Mouse (Mus musculus) megakaryocyte, adult 5-6 weeks (primary cell): ENCODE measurements around the gene Galnt11. TPM values are rescaled to one million over a fixed set of nuclear protein-coding genes. Genes with fewer than 3 reads are reported as not detected.
"Not testable (repeated sequence)": the region's sequence is repeated elsewhere in the genome, so short reads cannot be mapped to it uniquely, and the experiment has no call there.

Source experiments
- ATAC-seq: 2 replicates; pipeline ENCODE4 v1.8.0; 2016; ENCODE audit warnings: mild to moderate bottlenecking, inconsistent platforms; ENCODE audit not compliant: poor library complexity, severe bottlenecking
- total RNA-seq, 2 experiments: library from RNA; stranded (forward) in 1 of 2; stranded (reverse) in 1 of 2; fragments of 153-499, 151-499 nt in 1 of 2; fragments of 221-1000, 200-1000 nt in 1 of 2; gene quantifications; 2 replicates each; pipeline versions ENCODE4 v1.2.3 to v1.2.4; 2015 to 2017

The Galnt11 gene
- 29.5 and 31.1 TPM in 2 replicates for total RNA-seq (2015)
- 18.7 and 18.8 TPM in 2 replicates for total RNA-seq (2017)

- no peak for ATAC-seq
Measured at GRCm38 (mm10) chr5:25221604-25222003, at the start of gene Galnt11. Gene Galnt11 (plus strand): TSS chr5:25221904.

GRCm38 (mm10) chr5:25177937-25178336 is 43.8 kb upstream of the Galnt11 start:
- ATAC-seq, result not testable (repeated sequence)

- ATAC-seq, result not testable (repeated sequence)
Measured at GRCm38 (mm10) chr5:25178543-25178942, 43.2 kb upstream of the Galnt11 start.

GRCm38 (mm10) chr5:25179284-25179683 is 42.4 kb upstream of the Galnt11 start:
- ATAC-seq, result peak; percentile 63

- no peak for ATAC-seq
Measured at GRCm38 (mm10) chr5:25179936-25180488, 41.7 kb upstream of the Galnt11 start.

- peak; percentile 61 for ATAC-seq
Measured at GRCm38 (mm10) chr5:25181004-25181531, 40.6 kb upstream of the Galnt11 start, which contains the start of gene Galntl5. Gene Galntl5 (plus strand): TSS chr5:25181460.

GRCm38 (mm10) chr5:25183595-25183994 is 38.1 kb upstream of the Galnt11 start:
- ATAC-seq, result no peak

- no peak for ATAC-seq
Measured at GRCm38 (mm10) chr5:25184594-25184993, 37.1 kb upstream of the Galnt11 start.

- no peak for ATAC-seq
Measured at GRCm38 (mm10) chr5:25187727-25188126, 34.0 kb upstream of the Galnt11 start.

- no peak for ATAC-seq
Measured at GRCm38 (mm10) chr5:25188802-25189201, 32.9 kb upstream of the Galnt11 start.

GRCm38 (mm10) chr5:25190521-25190920 is 31.2 kb upstream of the Galnt11 start:
- no peak for ATAC-seq

- no peak for ATAC-seq
Measured at GRCm38 (mm10) chr5:25211872-25212271, 9.8 kb upstream of the Galnt11 start.

- ATAC-seq, result not testable (repeated sequence)
Measured at GRCm38 (mm10) chr5:25213216-25213615, 8.5 kb upstream of the Galnt11 start.

GRCm38 (mm10) chr5:25215006-25215405 is 6.7 kb upstream of the Galnt11 start:
- no peak for ATAC-seq

GRCm38 (mm10) chr5:25222752-25223702 is 1.3 kb downstream of the Galnt11 start, which contains the start of gene E130116L18Rik:
Gene E130116L18Rik (minus strand): TSS chr5:25223153.
- peak; percentile 96 for ATAC-seq

- ATAC-seq, result not testable (repeated sequence)
Measured at GRCm38 (mm10) chr5:25224377-25224776, 2.7 kb downstream of the Galnt11 start.

- ATAC-seq, result no peak
Measured at GRCm38 (mm10) chr5:25243101-25243500, 21.4 kb downstream of the Galnt11 start.

GRCm38 (mm10) chr5:25245806-25246472 is 24.2 kb downstream of the Galnt11 start:
- ATAC-seq, result no peak

- no peak for ATAC-seq
Measured at GRCm38 (mm10) chr5:25246473-25246865, 24.8 kb downstream of the Galnt11 start.

GRCm38 (mm10) chr5:25247036-25247435 is 25.3 kb downstream of the Galnt11 start:
- no peak for ATAC-seq

- ATAC-seq, result no peak
Measured at GRCm38 (mm10) chr5:25252423-25252822, 30.7 kb downstream of the Galnt11 start.
